Mouse (Mus musculus) limb, embryonic 15.5 days (tissue): ENCODE results near the gene Pign. TPM values are rescaled to one million over a fixed set of nuclear protein-coding genes. Genes with fewer than 3 reads are reported as not detected.
A peak's percentile ranks its signal among the peaks of the same experiment; 100 is the strongest.

ENCODE experiments used
- ATAC-seq: fragments of 200-750 bp; cut with Nextera tagmentation; 2 replicates; pipeline ENCODE4 v1.8.0; 2017; ENCODE audit warnings: low read depth, moderate TSS enrichment; ENCODE audit not compliant: insufficient number of reproducible peaks, low FRiP score, low TSS enrichment
- H3K27ac ChIP-seq: fragments of 300-500 bp; sonication (generic); 2 replicates; pipeline ENCODE4 v1.5.1; 2015; ENCODE audit warnings: moderate library complexity, mild to moderate bottlenecking, inconsistent platforms
- H3K27me3 ChIP-seq: fragments of 300-500 bp; sonication (generic); 2 replicates; pipeline ENCODE4 v1.6.1; 2015; ENCODE audit warnings: inconsistent platforms
- H3K36me3 ChIP-seq: fragments of 300-500 bp; sonication (generic); 2 replicates; pipeline ENCODE4 v1.6.1; 2015; ENCODE audit warnings: inconsistent platforms
- H3K4me1 ChIP-seq: fragments of 300-500 bp; sonication (generic); 2 replicates; pipeline ENCODE4 v1.6.1; 2015; ENCODE audit warnings: inconsistent platforms
- H3K4me2 ChIP-seq: fragments of 300-500 bp; sonication (generic); 2 replicates; pipeline ENCODE4 v1.6.1; 2015; ENCODE audit warnings: mild to moderate bottlenecking, inconsistent platforms
- H3K4me3 ChIP-seq: fragments of 300-500 bp; sonication (generic); 2 replicates; pipeline ENCODE4 v1.5.1; 2015; ENCODE audit warnings: mild to moderate bottlenecking, inconsistent platforms
- H3K9ac ChIP-seq: fragments of 300-500 bp; sonication (generic); 2 replicates; pipeline ENCODE4 v1.6.1; 2015; ENCODE audit warnings: inconsistent platforms
- H3K9me3 ChIP-seq: fragments of 300-500 bp; sonication (generic); 2 replicates; pipeline ENCODE4 v1.6.1; 2016; ENCODE audit warnings: inconsistent platforms
- WGBS: fragments of 180-500 bp; shearing (Covaris S2); methylation state at CpG from one replicate; pipeline ENCODE4 v1.1.7; 2015; 5-methylcytosine and 5-hydroxymethylcytosine counted together
- polyA plus RNA-seq: library from polyadenylated mRNA; unstranded; fragments of >200 nt; fragmentation: Nextera tagmentation; extraction: Ambion mirVana; gene quantifications from 2 replicates; pipeline ENCODE4 v1.2.1, GENCODE M21; 2015

Pign gene
- polyA plus RNA-seq = 11.4 and 14.1 TPM in 2 replicates

DNA sequence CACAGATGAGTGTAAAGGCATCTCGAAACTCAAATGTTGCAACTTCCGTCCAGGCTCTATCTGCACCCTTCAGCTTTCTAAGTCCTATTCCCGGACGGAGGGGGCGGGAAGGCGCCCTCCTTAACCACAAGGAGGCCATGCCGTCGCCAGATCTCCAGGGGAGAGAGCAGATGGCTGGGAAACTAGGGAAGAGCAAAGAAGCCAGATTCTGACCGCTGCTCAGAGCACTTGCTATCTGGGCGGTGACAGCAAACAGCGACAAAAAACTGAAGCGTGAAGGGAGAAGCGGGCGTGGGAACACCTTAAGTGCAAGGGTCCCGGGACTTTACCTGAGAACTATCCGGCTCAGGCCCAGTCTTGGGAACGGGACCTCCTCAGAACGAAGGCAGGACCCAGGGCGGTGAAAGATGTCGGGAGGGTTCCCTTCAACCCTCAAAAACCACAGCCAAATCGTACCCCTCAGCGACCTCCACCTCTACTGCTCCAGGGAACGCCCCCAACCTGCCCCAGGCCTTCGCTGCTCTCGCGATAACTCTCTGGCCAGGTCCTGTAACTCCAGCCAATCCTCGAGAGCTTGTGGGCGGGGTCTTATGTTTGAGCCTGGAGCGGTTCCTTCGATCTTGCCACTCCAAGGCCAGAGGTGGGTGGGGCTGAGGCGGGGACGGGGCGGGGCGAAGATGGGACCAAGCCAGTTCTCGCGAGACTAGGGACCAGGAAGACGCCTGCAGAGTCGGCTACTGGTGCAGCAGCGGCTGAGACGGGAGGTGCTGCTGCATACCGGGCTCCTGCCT lies at the start of gene Pign, which contains the start of gene Relch:
TSS of gene Pign (minus strand) at position 507 of the 791 bp plus-strand sequence.
TSS of gene Relch (plus strand) at position 691 of the 791 bp plus-strand sequence.
- H3K4me2 ChIP-seq = peak within 1 kb of the TSS; percentile 87
- peak within 1 kb of the TSS; percentile 79 for H3K9ac ChIP-seq
- no peaks in the 10 kb centered on the region for H3K9me3 ChIP-seq
- H3K4me1 ChIP-seq = peaks cover 8% of the 10 kb centered on the region; the same call in 1 of the 2 replicates
- ATAC-seq = peak; percentile 98
- no peaks in the 10 kb centered on the region for H3K27me3 ChIP-seq
- under 1% methylated on average over 39 of the region's 41 CpGs for WGBS
- H3K36me3 ChIP-seq = no peaks in the 10 kb centered on the region
- H3K27ac ChIP-seq = peak within 1 kb of the TSS; percentile 84
- H3K4me3 ChIP-seq = peak within 1 kb of the TSS; percentile 94

DNA sequence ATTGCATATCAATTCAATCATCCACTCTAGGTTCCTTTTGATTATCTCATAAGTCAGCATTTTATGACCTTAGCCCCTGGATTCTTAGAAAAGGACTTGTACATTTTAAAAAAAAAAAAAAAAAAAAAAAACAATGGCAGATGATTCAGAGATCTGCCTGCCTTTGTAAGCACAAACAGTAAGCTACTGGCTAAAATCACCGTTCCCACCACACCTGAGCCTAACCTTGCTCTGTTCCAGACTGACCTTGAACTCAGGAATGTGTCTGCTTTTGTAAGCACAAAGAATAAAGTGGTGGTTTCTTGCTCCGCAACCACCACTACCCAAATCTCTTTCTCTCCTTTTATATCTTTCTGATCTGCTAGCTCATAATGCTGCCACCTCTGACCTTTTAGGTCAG lies 49.3 kb upstream of the Pign start:
- no peak overlapping the region for H3K4me3 ChIP-seq
- no peaks in the 10 kb centered on the region for H3K27me3 ChIP-seq
- no peak overlapping the region for H3K27ac ChIP-seq
- WGBS = 91% methylated on average over 2 of the region's 2 CpGs
- no peak overlapping the region for H3K4me2 ChIP-seq
- H3K4me1 ChIP-seq = no peaks in the 10 kb centered on the region
- H3K9ac ChIP-seq = no peak overlapping the region
- peaks cover 14% of the 10 kb centered on the region for H3K36me3 ChIP-seq
- H3K9me3 ChIP-seq = no peaks in the 10 kb centered on the region
- no peak for ATAC-seq

DNA sequence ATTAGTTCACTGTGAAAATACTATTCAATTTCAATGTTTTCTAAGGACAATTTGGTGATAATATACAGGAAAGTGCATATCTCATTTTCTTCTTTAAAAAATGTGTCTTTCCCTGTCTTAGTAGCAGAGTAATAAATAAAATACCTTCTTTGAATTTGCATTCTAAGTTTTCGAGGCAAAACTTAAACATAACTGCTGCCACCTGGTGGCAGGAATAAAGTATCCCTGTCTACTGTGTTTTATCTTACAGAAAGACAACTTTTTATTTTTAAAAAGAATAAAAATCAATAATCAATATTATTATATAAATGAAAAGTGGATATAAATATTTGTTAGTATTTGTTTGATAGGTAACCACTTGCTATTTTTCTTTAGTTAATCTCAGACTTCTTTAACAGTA lies 47.8 kb upstream of the Pign start:
- Histone ChIP-seq H3K9me3 (no peaks in the 10 kb centered on the region), H3K27ac (no peak overlapping the region), H3K9ac (no peak overlapping the region), H3K27me3 (no peaks in the 10 kb centered on the region), H3K4me3 (no peak overlapping the region), H3K4me1 (no peaks in the 10 kb centered on the region), H3K4me2 (no peak overlapping the region), H3K36me3 (peaks cover 19% of the 10 kb centered on the region)
- WGBS = 16% methylated on average over 1 of the region's 1 CpGs
- no peak for ATAC-seq

DNA sequence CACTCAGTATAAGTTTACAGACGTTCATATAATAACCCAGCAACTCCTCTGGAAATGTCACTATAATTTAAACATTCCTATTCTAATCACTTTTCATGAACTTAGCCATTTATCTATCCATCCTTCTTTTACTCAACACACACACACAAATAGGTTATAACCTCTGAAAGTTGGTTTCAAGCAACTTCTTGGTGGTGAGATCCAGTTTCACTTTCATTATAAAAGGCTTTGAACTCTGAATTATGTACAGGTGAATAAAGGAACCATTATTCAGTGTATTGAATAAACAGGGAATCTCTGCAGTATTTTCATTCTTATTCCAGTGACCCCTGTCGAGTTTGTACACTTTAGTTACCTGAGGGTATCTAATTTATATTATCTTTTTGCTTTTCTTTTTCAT lies 45.9 kb upstream of the Pign start:
- H3K36me3 ChIP-seq = peaks cover 18% of the 10 kb centered on the region
- H3K9me3 ChIP-seq = no peaks in the 10 kb centered on the region
- WGBS = 77% methylated on average over 2 of the region's 2 CpGs
- H3K4me1 ChIP-seq = no peaks in the 10 kb centered on the region
- H3K9ac ChIP-seq = no peak overlapping the region
- ATAC-seq = no peak
- H3K27me3 ChIP-seq = no peaks in the 10 kb centered on the region
- H3K4me3 ChIP-seq = no peak overlapping the region
- no peak overlapping the region for H3K27ac ChIP-seq
- no peak overlapping the region for H3K4me2 ChIP-seq

DNA sequence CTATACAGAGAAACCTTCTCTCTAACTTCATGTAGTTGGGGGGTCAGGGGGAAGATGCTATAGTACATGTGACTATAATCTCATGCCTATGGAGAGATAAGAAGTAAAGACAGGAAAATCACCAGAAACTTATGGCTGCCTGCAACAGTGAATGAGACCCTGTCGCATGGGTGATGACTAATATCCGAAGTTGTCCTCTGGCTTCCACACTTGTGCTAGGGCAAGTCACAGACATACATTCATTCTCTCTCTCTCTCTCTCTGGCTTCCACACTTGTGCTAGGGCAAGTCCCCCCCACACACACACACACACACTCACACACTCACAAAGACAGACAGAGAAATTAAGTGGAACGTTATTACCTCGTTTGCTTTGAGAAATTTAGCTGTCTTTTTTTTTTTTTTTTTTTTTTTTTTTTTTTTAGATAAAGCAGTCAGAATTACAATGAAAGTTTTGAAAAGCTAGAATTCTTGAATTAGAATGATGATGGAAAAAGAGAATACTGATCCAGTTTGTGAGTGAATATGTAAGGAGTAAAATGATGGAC lies 37.6 kb upstream of the Pign start:
- WGBS = 92% methylated on average over 4 of the region's 4 CpGs
- no peak for ATAC-seq
- Histone ChIP-seq H3K27me3 (no peaks in the 10 kb centered on the region), H3K4me3 (no peak overlapping the region), H3K36me3 (peaks cover 2% of the 10 kb centered on the region), H3K27ac (no peak overlapping the region), H3K4me1 (no peaks in the 10 kb centered on the region), H3K9ac (no peak overlapping the region), H3K4me2 (no peak overlapping the region), H3K9me3 (no peaks in the 10 kb centered on the region)

DNA sequence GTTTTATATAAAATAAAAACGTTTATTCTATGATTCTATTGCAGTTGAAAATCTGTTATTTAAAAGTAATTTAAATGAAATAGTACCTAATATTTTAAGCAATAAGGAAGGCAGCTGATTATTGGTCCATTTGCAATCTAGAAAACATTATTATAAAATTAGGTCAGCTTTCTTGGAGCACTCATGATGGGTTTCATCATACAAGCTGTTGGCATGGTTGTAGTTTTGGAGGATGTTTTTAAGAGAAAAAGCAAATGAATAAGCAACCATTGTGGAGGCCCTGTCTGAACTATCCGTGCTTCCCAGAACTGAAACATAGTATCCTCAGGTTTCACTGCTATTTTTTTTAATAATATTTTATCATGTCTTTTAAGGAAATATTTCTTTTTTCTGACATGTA lies 32.1 kb upstream of the Pign start:
- Histone ChIP-seq H3K27me3 (no peaks in the 10 kb centered on the region), H3K4me1 (no peaks in the 10 kb centered on the region), H3K9ac (no peak overlapping the region), H3K9me3 (no peaks in the 10 kb centered on the region), H3K36me3 (peaks cover 6% of the 10 kb centered on the region; the same call in 1 of the 2 replicates), H3K4me3 (no peak overlapping the region), H3K27ac (no peak overlapping the region), H3K4me2 (no peak overlapping the region)
- no peak for ATAC-seq
- 90% methylated on average over 2 of the region's 2 CpGs for WGBS

DNA sequence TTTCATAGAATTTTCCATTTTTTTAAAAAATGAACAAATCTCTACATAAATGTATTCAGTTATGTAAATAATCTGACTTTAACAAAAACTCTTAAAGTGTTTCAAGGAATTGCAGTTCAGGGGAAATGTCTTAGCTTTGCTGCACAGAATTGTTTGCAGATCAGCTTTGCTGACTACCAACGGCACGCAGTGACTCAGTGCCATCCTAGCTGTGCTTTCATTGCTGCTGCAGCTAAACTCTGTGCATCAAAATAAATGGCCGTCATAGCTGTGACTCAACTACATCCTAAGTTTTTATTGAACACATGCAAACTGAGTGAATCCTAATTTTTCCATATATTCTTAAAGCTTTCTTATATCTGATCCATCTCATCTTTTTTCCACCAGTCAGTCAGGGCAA lies 22.0 kb upstream of the Pign start:
- Histone ChIP-seq H3K9me3 (no peaks in the 10 kb centered on the region), H3K4me2 (no peak overlapping the region), H3K27me3 (no peaks in the 10 kb centered on the region), H3K36me3 (no peaks in the 10 kb centered on the region), H3K27ac (no peak overlapping the region), H3K4me1 (no peaks in the 10 kb centered on the region), H3K4me3 (no peak overlapping the region), H3K9ac (no peak overlapping the region)
- WGBS = 91% methylated on average over 3 of the region's 3 CpGs
- no peak for ATAC-seq

DNA sequence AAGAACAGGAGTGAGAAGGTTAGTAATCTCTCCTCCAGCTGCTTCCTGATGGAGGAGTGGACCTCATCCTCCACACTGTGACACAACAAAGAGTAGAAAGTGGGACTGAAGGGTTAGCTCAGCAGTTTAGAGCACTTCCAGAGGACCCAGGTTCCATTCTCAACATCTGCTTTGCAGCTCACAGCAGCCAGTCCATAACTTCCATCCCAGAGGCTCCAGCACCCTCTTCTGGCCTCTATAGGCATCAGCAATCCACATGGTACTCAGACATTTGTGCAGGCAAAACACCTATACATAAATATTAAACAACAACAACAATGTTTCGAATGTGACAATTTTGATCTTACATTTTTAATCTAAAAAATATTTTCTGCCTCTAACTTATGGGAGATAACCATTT lies 17.1 kb upstream of the Pign start:
- 83% methylated on average over 1 of the region's 1 CpGs for WGBS
- H3K9ac ChIP-seq = no peak overlapping the region
- H3K36me3 ChIP-seq = 0 out of 2 replicates have a peak, but pooled peaks cover 4% of the 10 kb centered on the region

DNA sequence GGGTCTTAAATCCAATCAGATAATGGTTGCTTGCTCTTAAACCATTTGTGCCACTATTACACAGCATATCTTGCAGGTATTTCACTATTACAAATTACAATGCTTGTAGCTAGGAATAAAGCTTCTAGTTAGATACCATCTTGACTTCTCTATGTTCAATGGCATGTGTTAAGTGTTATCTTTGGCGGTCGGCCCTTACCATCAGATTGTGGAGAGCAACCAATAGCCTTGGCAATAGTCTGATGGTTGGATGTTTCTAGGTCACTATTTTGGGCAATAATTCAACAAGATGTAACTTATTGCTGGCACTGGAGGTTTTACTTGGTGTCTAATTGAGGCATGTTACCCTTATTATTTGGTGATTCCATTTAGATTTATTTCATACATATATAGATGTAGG lies 11.3 kb upstream of the Pign start:
- 93% methylated on average over 2 of the region's 2 CpGs for WGBS
- no peak for ATAC-seq
- Histone ChIP-seq H3K4me3 (no peak overlapping the region), H3K36me3 (0 out of 2 replicates have a peak, but pooled peaks cover 4% of the 10 kb centered on the region), H3K9me3 (no peaks in the 10 kb centered on the region), H3K9ac (no peak overlapping the region), H3K4me2 (no peak overlapping the region), H3K27ac (no peak overlapping the region), H3K4me1 (no peaks in the 10 kb centered on the region), H3K27me3 (no peaks in the 10 kb centered on the region)

More for the DNA sequence above, 17.1 kb upstream of the Pign start:
- no peaks in the 10 kb centered on the region for H3K9me3 ChIP-seq
- H3K27ac ChIP-seq = no peak overlapping the region
- no peak for ATAC-seq
- no peak overlapping the region for H3K4me2 ChIP-seq
- no peaks in the 10 kb centered on the region for H3K27me3 ChIP-seq
- no peaks in the 10 kb centered on the region for H3K4me1 ChIP-seq
- no peak overlapping the region for H3K4me3 ChIP-seq

DNA sequence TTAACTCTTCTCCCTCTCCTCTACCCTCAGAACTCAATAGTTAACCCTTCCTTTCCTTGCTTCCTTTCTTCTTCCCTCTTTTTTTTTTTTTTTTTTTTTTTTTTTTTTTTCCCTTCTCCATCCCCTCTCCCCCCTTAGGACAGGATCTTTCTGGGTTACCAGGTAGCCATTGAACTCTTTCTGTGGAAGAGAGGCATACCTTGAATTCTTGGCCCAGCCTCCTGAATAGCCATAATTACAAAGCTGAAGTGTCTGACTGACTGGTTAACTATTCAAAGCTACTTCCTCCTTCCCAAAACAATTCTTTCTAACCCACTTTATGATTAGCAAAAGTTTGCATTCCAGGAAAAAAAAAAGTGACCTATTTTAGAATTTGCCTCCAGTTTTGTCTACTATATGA lies 6.2 kb upstream of the Pign start:
- no peaks in the 10 kb centered on the region for H3K36me3 ChIP-seq
- no peak for ATAC-seq

DNA sequence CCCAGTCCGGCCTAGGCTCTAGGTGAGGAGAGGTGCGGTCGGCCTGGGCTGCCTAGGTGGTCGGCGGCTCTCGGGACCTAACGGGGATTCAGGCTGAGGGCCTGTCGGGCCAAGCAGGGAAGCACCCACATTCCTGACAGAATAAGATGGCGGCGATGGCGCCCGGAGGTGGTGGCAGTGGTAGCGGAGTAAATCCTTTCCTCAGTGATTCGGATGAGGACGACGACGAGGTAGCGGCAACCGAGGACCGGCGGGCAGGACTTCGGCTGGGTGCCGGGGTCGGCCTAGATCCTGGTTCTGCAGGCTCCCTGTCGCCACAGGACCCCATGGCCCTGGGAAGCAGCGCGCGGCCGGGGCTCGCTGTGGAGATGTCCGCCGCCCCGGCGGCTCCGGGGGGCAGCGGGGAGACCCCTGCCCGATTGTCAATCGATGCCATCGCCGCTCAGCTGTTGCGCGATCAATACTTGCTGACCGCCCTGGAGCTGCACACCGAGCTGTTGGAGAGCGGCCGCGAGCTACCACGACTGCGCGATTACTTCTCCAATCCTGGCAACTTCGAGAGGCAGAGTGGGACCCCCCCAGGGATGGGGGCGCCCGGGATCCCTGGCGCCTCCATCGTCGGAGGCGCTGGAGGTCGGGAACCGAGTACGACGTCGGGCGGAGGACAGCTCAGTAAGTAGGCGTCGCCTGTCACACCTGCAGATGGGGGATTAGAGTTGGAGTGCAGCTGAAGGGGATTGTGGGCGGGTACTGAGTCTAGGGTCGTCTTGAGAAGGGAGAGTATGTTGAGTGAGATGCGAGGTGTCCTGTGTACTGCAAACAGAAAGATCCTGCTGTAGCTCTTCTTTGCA lies 710 bp upstream of the Pign start:
- Histone ChIP-seq H3K36me3 (no peaks in the 10 kb centered on the region), H3K27ac (peak overlapping the region; percentile 73), H3K9me3 (no peaks in the 10 kb centered on the region), H3K4me2 (peak overlapping the region; percentile 87), H3K9ac (peak overlapping the region; percentile 79), H3K4me3 (peak overlapping the region; percentile 94), H3K27me3 (no peaks in the 10 kb centered on the region), H3K4me1 (peaks cover 8% of the 10 kb centered on the region; the same call in 1 of the 2 replicates)
- under 1% methylated on average over 68 of the region's 68 CpGs for WGBS
- peak; percentile 37 for ATAC-seq

More for the DNA sequence above, 6.2 kb upstream of the Pign start:
- Histone ChIP-seq H3K9me3 (no peaks in the 10 kb centered on the region), H3K4me1 (peaks cover 8% of the 10 kb centered on the region; the same call in 1 of the 2 replicates), H3K9ac (no peak overlapping the region), H3K4me3 (no peak overlapping the region), H3K27me3 (no peaks in the 10 kb centered on the region), H3K4me2 (no peak overlapping the region), H3K27ac (no peak overlapping the region)

DNA sequence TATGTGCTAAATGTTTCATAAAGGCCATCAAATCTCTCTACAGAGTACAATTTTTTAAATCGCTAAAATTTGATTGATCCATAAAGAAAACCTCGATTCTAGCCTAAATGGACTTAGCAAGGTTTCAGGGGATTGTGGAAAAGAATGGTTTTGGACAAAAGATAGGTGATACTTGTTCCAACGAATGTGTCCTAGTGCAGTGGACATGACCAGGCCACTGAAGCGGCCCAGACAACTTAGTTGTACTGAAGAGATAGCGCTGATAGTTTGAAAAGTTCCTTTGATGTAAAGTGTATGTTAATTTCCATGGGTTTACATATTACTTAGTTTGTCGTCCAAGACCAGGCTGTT lies 682 bp downstream of the Pign start:
- ATAC-seq = no peak
- Histone ChIP-seq H3K27me3 (no peaks in the 10 kb centered on the region), H3K4me1 (peaks cover 8% of the 10 kb centered on the region; the same call in 1 of the 2 replicates), H3K36me3 (no peaks in the 10 kb centered on the region), H3K4me2 (peak overlapping the region; percentile 56), H3K4me3 (peak overlapping the region; percentile 94), H3K9me3 (no peaks in the 10 kb centered on the region), H3K9ac (peak overlapping the region; percentile 71), H3K27ac (peak overlapping the region; percentile 84)
- WGBS = 6% methylated on average over 6 of the region's 6 CpGs
